Mouse (Mus musculus): Measurements from ENCODE around the gene Htra1.

Htra1 gene

DNA sequence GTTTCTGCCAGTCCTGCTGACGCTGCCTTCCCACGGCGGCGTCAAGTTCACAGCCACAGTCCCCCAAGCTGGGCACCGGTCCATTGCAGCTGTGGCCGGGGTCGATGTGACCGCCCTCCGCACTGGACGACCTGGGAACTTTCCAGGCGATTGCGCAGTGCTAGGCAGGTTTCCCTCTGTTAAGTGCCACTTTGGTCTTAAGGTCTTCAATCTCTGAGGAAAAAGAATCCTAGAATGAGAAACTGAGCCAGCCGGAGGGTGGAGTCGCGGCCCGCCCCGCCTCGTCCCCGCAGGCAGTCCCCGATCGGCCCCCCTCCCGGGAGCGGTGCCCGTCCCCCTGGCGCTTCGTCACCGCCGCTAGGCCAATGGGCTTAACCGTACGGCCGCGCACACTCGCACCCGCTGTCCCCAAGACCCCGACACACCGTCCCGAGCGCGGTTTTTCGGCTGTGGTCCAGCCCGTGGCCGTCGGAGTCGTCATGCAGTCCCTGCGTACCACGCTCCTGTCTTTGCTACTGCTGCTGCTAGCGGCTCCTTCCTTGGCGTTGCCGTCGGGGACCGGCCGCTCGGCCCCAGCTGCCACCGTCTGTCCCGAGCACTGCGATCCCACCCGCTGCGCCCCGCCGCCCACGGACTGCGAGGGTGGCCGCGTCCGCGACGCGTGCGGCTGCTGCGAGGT lies at the start of gene Htra1:
Htra1 (plus strand) TSS at position 319 of the 679 bp plus-strand sequence.
- DNase-seq (ENCODE audit: low spot score in 2 of 2), result peak; percentile 65 to 69

DNA sequence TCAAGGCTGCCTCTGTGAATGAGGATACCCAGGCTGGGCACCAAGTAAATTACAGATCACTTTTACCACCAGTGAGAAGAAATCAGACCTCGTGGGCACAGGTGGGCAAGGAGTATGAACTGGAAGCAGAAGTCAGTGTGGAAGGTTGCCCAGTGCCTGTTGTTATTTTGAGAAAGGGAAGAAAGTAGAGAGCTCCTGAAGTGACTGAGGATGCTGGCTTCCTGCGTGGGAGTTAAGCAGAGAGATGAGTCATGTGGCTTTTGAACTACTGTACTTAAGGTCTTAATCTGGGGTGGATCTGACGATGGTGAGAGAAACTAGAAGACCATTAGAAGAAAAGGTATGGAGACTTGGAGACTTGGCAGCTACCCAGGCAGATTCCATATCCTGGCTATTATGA lies 49.7 kb upstream of the Htra1 start:
- DNase-seq (ENCODE audit: low spot score in 2 of 2), result no peak

DNA sequence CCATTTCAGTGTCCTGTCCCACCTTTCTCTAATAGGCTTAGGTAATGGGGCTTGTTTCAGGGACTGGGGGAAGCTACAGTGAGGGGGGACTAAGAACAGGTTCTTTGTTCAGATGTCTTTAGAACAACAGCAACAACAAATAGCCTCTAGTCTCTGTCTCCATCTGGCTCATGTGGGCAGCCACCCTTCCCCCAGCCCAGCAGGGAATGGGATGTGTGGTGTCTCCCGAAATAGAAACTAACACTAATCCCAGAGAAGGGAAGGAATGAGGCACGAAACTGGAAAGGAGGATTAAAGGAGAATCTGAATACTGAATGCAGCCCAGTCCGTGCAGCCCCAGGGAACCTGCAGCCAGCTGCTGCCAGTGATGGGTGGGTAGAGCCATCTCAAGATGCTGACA lies 48.0 kb upstream of the Htra1 start:
- no peak for DNase-seq (ENCODE audit: low spot score in 2 of 2)

DNA sequence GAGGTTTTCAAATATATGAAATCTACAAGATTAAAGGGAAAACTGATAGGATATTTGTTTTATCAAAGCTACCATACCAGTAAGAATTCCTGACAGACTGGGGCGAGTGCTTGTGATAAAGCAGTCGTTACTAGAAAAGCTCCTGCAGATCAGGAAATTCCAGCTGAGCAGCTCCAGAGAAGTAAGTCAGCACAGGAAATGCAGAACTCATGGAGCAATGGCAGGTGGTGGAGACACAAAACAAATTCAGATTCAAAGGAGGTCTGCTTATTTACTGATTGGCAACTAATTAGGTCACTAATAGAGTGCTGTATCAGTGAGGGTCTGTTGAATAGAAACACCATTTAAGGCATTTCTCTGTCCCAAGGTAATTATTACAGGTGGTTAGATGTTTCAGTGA lies 45.0 kb upstream of the Htra1 start:
- DNase-seq (ENCODE audit: low spot score in 2 of 2), result peak in 1 of 2 experiments; percentile 13

DNA sequence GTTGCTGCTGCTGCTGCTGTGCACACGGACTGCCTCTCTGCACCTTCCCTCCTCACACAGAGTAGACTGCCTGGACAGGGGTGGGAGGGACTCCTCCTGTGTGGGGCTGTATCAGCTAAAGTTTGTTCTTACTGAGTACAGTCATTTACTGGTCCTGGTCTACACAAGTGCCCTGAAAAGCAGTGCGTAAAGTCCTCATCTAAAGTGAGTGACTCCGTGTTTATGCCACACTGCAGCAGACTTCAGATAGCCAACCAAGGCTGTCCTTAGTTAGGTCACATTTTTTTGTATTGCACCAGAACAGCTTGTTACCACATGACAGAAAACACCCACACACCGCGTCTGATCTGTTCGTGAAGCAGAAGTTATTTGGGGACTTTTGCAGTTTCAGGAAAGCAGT lies 42.9 kb upstream of the Htra1 start:
- peak in 1 of 2 experiments; percentile 20 for DNase-seq (ENCODE audit: low spot score in 2 of 2)

DNA sequence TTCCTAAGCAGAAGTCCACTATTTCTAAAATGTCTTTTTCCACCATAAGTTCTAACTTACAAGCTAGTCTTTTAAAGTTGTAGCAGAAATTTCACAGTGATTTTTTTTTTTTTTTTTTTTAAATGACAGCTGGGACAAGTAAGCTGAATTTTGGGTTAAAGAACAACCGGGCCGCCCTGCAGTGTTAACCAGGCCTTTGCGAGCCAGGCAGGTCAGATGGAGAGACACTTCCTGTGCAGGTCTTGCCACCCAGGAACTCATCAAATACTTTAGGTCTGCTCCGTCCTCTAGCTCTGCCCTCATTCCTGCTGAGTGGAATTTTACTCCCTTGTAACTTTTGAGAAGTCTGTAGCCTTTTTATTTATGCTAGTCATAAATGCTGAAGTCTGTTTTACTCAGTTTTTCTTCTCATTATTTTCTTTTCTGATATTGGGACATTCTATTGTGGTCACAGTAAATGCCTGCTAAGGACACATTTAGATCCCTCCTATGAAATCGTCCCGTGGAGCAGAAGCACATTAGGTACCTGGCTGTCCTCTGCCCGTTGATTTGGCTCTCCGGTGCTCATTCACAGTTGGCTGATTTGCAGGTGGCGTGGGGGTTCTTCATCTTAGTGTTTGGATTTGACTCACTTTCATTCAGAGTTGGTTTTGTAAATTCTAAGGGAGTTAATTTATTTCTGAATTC lies 40.8 kb upstream of the Htra1 start:
- no peak for DNase-seq (ENCODE audit: low spot score in 2 of 2)

DNA sequence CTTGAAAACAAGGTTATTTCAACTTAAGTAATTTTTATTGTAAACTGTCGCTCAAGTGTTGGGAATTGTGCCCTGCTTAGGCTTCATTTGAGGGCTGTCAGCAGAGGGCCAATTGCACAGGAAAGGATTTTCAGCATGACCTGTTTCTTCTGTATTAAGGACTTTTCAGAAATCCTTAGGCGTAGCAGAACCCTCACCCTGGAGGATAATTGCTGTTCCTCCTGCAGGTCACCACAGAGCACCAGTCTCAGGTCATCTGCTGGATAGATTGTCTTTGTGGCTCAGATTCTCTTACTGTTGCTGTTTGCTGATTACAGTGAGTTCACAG lies 40.3 kb upstream of the Htra1 start:
- DNase-seq (ENCODE audit: low spot score in 2 of 2), result no peak

DNA sequence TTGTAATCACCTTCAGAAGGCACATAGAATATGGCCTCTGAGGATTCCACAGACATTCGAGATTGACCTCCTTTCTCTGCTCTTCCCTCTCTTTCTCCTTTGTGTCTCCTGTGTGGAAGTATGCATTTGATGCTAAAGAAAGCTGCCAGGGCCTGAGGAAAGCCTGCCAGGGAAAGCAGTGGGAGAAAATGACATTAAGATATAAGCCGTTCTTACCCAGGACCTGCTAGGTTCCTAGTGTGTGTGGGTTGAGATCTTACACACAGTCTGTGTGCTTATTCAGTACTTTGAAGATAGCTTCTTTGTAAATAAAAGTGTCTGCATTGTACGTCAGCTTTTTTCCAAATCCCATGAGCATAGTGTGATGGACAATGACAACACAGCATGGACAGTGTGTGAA lies 39.8 kb upstream of the Htra1 start:
- DNase-seq (ENCODE audit: low spot score in 2 of 2), result no peak

DNA sequence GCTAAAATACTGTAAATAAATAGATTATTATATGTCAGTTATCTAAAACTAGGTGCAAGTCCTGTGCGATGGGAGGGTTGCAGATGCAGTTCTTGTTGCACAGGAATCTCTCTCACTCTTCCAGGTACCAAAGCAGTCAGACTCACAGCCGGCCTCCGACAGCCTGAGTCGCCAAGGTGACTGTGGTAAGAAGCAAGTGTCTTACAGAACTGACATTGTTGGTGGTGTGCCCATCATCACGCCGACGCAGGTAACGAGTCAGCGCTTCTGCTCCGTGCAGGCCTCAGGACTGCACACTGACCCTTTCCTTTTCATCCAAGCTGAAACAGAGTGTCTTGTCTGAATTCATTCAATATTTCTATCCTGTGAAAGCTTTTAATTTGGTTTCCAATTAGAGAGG lies 38.7 kb upstream of the Htra1 start:
- no peak for DNase-seq (ENCODE audit: low spot score in 2 of 2)

DNA sequence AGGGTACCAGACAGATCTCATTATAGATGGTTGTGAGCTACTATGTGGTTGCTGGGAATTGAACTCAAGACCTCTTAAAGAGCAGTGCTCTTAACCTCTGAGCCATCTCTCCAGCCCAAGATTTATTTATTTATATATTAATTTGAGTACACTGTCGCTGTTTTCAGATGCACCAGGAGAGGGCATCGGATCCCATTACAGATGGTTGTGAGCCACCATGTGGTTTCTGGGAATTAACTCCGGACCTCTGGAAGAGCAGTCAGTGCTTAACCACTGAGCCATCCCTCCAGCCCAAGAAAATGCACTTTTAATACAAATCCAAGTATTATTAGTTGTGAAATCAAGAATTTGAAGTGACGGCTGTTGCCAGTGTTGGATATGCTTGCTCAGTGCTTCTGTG lies 37.5 kb upstream of the Htra1 start:
- no peak for DNase-seq (ENCODE audit: low spot score in 2 of 2)

DNA sequence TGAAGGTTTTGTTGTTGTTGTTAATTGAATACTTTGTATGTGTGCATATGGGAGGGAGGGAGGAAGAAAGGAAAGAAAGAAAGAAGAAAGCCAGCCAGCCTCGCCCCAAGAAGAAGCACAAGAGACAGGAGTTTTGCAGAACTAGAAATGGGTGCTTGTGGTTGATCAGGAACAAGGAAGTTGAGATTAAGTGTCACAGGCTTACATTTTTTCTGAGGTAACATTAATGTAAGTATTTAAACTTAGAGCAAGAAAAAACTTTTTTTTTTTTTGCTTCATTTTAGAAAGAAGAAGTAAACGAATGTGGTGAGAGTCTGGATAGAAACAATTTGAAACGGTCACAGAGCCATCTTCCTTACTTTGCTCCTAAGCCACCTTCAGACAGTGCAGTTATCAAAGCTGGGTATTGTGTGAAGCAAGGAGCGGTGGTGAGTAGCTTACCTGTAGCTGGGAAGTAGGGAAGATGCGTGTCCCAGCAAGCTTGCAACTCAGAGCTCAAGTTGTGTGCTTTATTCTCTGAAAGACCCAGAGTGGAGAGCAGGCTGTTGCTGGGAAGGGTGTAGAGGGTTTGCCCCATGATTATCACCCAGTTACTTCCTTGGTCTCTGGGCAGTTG lies 35.6 kb upstream of the Htra1 start:
- DNase-seq (ENCODE audit: low spot score in 2 of 2), result no peak

DNA sequence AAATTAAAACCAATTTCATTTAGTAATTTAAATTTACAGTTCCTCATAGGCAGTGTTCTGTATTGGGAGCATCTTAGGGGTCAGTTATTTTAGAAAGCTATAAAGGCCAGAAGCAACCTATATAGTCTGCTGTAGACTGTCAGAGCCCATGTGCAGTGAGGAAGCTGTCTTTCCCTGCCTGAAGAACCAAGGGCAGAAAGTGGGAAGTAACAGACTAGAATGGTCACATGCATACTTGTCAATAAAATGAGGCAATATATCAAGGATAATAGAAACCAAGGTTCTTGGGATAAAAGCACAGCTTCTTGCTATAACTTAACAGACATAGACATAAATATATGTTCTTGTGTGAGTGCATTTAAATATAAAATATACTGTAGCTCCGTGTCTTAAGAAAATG lies 33.0 kb upstream of the Htra1 start:
- no peak for DNase-seq (ENCODE audit: low spot score in 2 of 2)

DNA sequence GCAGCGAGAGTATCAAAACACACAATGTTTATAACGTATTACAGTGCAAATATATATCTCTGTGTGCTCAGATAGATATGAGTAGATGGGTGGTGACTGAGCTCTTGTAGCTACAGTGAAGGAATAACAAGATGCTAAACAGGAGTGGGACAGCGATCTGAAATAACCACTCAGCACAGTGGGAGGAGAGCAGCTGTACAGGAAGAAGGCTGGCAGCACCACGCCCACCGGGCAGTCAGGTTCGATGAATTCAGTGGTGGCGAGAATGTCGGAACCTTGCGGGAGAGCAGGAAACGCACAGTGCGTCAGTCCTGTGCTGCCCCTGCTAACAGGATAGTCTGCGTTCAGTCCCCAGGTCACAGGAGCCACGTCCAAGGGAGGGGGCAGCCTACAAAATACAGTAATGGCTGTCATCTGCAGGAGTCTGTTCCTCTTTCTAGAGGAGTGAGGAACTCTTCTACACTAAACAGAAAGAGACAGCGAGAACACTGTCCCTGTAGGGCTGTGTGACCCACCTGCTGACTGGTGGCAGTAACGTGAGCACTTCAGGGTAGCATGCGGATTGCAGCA lies 32.3 kb upstream of the Htra1 start:
- DNase-seq (ENCODE audit: low spot score in 2 of 2), result no peak

DNA sequence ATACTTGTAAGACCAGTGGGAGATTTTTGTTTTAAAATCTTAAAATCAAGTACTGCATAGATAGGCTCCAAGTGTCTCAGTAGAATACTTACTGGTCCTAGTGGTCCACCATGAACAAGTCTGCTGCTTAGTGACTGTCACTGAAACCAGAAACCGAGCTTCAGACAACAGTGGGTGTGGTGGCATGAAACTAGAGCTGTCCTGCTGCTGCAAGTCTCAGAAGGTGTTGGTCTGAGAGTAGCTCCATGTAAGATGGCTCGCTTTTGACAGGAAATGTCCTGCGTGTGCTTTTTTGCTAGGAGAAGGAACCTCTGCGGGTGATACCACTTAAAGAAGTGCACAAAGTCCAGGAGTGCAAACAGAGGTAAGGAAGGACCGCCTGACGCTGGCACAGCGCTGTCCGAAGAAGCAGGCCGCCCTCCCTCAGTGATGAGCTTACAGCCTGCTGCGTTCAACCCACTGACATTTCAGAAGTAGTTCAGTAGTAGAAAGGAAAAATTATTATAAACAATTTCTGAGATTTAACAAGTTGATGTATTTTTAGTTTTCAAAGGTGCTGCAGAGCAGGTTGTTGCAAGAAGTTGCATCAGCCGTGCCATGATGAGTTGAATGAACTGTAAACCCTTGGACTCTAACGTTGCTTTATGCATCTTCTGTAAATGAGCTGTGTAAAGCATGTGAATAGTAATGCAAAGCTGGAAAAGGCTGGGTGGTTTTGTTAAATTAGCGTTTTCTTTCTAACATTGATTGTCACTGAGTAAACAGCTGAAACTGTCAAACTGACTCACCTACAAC lies 31.1 kb upstream of the Htra1 start:
- DNase-seq (ENCODE audit: low spot score in 2 of 2), result no peak

DNA sequence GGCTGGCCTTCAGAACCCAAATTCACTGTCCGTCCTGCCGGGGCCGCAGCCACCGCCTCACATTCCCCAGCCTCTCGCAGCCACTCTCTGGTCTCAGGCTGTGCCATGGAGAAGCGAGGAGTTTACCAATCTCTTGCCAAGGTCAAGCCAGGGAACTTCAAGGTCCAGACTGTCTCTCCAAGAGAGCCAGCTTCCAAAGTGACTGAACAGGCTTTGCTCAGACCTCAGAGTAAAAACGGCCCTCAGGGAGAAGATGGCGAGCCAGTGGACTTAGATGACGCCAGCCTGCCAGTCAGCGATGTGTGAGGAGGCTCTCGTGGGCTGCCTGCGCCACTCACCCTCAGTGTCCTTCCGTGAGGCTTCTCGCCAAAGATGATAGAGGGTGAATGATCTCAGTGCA lies 25.1 kb upstream of the Htra1 start:
- DNase-seq (ENCODE audit: low spot score in 2 of 2), result no peak

DNA sequence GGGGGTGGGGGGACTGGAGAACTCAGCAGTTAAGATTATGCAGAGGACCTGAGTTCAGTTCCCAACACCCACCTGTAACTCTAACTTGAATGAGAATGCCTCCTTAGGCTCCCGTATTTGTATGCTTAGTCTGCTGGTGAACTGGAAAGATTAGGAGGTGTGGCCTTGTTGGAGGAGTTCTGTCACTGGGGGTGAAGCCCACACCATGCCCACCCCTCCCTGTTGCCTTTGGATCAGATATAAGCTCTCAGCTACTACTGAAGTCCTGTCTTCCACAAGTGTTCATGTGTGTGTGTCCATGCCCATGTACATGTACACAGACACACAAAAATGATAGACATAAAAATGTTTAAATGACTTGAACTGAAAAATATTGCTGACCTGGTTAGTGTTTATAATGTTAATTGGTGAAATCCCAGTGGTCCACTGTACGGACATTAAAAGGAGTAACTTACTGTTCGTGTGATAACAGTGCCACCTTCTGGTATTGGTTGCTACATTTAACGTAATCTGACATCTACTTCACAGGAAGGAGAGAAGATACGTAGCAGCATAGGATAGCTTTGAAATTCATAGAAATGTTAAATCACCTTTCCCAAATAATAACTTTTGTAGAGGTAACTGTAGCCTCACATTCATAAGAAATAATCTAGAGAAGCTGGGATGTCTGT lies 21.1 kb upstream of the Htra1 start:
- DNase-seq (ENCODE audit: low spot score in 2 of 2), result no peak

DNA sequence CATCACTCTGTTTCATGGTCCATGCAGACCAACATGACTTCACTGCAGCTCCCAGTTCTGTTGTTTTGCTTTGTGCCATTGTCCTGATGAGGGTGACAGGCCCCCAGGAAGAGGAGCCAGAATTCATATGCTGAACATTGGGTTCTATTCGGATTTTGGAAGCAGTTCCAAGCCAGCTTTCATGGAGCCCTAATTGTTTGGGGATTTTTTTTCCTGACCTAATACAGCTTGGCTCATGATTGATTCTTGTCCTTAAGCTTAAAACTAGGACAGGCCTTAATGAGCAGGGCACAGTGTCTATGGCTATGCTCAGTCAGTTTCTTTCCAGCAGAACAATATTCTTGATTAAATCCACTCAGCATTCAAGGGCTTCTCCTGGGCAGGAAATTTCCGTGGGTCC lies 17.7 kb upstream of the Htra1 start:
- DNase-seq (ENCODE audit: low spot score in 2 of 2), result no peak

DNA sequence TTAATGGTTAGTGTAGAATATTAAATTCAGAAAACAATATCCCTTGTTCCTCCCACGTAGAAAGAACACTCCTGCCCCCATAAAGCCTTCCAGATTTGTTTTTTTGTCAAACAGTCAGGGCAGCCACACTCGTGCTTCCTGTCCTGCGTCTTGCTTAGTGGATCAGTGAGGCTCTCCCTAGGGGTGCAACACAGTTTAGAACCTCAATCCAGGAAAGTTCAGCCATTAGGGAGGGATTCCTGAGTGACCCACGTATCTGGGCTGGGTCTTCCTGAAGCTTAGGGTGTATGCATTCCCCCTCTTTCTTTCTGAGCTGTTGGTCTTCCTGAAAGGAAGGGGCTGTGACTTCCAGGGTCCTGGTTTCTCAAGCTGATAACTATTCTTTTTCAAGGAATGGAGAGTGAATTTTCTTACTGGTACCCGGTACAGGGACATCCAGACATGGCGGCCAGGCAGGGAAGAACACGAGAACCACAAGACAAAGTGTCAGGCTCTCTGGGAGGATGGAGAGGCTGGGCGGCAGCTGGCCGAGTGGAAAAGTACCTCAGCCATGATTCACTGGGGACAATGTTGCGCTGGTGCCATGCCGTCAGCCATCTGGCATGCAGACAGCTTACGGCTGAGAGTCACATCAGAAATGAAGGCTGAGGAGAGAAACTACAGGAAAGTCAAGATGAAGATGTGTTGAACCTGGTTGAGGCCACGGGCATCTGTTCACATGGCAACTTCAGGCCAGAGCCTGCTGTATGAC lies 12.8 kb upstream of the Htra1 start:
- no peak for DNase-seq (ENCODE audit: low spot score in 2 of 2)

DNA sequence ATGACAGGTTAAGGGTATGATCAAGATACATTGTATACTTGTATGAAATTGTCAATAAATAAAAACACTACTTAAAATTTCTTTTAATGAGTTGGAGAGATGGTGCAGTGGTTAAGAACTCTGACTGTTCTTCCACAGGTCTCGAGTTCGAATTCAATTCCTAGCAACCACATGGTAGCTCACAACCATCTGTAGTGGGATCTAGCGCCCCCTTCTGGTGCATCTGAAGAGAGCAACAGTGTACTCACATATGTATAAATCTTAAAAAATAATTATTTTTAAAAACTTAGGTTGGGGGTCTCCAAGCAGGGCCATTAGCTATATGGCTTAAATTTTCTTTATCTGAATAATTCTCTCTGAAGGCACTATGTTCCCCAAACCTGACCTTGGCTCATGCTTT lies 5.5 kb upstream of the Htra1 start:
- no peak for DNase-seq (ENCODE audit: low spot score in 2 of 2)

DNA sequence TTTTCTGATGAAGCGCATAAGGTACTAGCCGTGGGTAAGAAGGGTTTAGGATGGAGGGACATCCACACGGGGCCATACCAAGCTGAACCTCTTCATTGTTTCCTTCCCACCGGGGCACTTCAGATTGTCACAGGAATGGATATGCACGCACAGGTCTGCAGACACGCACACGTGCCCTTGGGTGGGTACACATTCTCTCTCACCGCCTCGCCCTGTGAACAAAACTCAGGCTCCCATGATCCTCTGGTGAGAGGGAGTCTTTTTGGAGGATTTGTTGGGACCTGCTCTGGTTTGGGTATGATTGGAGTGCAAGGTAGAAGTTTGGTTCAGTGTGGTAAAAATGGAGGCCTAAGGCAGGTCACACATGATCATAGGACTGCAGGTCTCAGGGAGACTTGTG lies 3.0 kb upstream of the Htra1 start:
- no peak for DNase-seq (ENCODE audit: low spot score in 2 of 2)

DNA sequence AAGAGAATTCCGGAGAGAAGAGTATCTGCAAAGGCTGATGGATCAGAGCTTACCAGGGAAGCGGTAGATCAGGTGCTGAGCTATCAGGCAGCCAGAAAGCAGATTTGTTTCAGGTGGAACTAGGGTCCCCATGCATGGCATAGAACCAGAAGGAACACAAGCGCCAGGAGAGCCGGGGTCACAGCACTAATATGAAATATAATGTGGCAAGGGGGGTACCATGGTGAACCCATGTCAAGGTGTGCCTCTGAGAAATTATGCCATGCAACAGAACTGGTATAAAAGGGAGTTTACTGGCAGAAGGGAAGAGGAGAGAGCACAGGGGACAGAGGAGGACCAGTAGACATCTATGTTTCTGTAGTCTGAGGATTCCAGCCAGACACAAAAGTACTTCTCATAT lies 1.3 kb upstream of the Htra1 start:
- no peak for DNase-seq (ENCODE audit: low spot score in 2 of 2)

Data from urinary bladder, adult 18-20 months (tissue).